In genomic region chr8:46986386-46987140, GRCm38 (mm10) we compare ENCODE assay signal across 15 mouse cellular contexts. TPM values are rescaled to one million over a fixed set of nuclear protein-coding genes. Genes with fewer than 3 reads are reported as not detected.
DNase-seq lines count a peak whose midpoint lies in the region; ATAC-seq and TF ChIP-seq lines count a peak whose summit lies in the region.
"Had no signal": no experiment of that assay in that cellular context is flagged by ENCODE, and none has a peak within 500 bp of the region (broad histone marks: within the 10 kb centered on the region; RNA-seq: fewer than 3 reads in every experiment).

TSS of gene Enpp6 (plus strand) at chr8:46986887.

- H3K9me3 ChIP-seq in kidney, embryonic 15.5 days (replicated peaks): no peaks in the 10 kb centered on the region
- H3K9me3 ChIP-seq in forebrain, postnatal 0 days (ENCODE audit: low read length): no peaks in the 10 kb centered on the region
- H3K9me3 ChIP-seq: forebrain, embryonic 12.5 days; liver, embryonic 13.5 days; neural tube, embryonic 13.5 days had no signal

- 78% methylated on average over 8 of the region's 8 CpGs for WGBS in kidney, embryonic 15.5 days
- WGBS in forebrain, postnatal 0 days: 76% methylated on average over 8 of the region's 8 CpGs

- DNase-seq in kidney, adult 18-20 months: peak; percentile 60
- DNase-seq in lung, postnatal 10 days: peak; percentile 19
- no peak for DNase-seq in lung, postnatal 4 days
- DNase-seq in adrenal gland, postnatal 14 days: peak; percentile 49
- peak; percentile 53 for DNase-seq in kidney, postnatal 10 days
- DNase-seq in forebrain, postnatal 0 days: no peak
- DNase-seq in retina, embryonic 14.5 days (ENCODE audit: low spot score): no peak
- DNase-seq: cerebellum, adult 11 months; liver, embryonic 13.5 days; lung, postnatal 14 days; thymus, postnatal 25 days had no signal

- H3K4me1 ChIP-seq in kidney, embryonic 15.5 days: no peaks in the 10 kb centered on the region
- no peaks in the 10 kb centered on the region for H3K4me1 ChIP-seq in forebrain, postnatal 0 days (ENCODE audit: insufficient read depth)
- H3K4me1 ChIP-seq: forebrain, embryonic 12.5 days; liver, embryonic 13.5 days; neural tube, embryonic 13.5 days had no signal

- no peak within 1 kb of the TSS for H3K27ac ChIP-seq in kidney, embryonic 15.5 days
- no peak within 1 kb of the TSS for H3K27ac ChIP-seq in forebrain, postnatal 0 days (ENCODE audit: low read depth, low read length)
- H3K27ac ChIP-seq: forebrain, embryonic 12.5 days; hindbrain, embryonic 14.5 days; liver, embryonic 13.5 days; neural tube, embryonic 13.5 days had no signal

- no peak within 1 kb of the TSS for H3K9ac ChIP-seq in kidney, embryonic 15.5 days
- H3K9ac ChIP-seq in forebrain, postnatal 0 days: no peak within 1 kb of the TSS
- H3K9ac ChIP-seq: forebrain, embryonic 12.5 days; hindbrain, embryonic 14.5 days; liver, embryonic 13.5 days; neural tube, embryonic 13.5 days had no signal

- H3K27me3 ChIP-seq in kidney, embryonic 15.5 days: no peaks in the 10 kb centered on the region
- H3K27me3 ChIP-seq in forebrain, postnatal 0 days (ENCODE audit: insufficient read depth, low read length): no peaks in the 10 kb centered on the region
- H3K27me3 ChIP-seq: forebrain, embryonic 12.5 days; liver, embryonic 13.5 days; neural tube, embryonic 13.5 days had no signal

- H3K36me3 ChIP-seq in kidney, embryonic 15.5 days: no peaks in the 10 kb centered on the region
- H3K36me3 ChIP-seq in forebrain, postnatal 0 days (ENCODE audit: insufficient read depth): no peaks in the 10 kb centered on the region
- H3K36me3 ChIP-seq: forebrain, embryonic 12.5 days; liver, embryonic 13.5 days; neural tube, embryonic 13.5 days had no signal

- no peak within 1 kb of the TSS for H3K4me3 ChIP-seq in kidney, embryonic 15.5 days (replicated peaks)
- H3K4me3 ChIP-seq in forebrain, postnatal 0 days (ENCODE audit: low read depth, low read length): no peak within 1 kb of the TSS
- H3K4me3 ChIP-seq: forebrain, embryonic 12.5 days; liver, embryonic 13.5 days; neural tube, embryonic 13.5 days had no signal

- no peak for ATAC-seq in kidney, embryonic 15.5 days (replicated peaks; ENCODE audit: low FRiP score)
- ATAC-seq in forebrain, postnatal 0 days: no peak

- TF ChIP-seq CTCF in forebrain, postnatal 0 days (IDR thresholded peaks at IDR 0.05; ENCODE audit: low read depth): no peak

- H3K4me2 ChIP-seq in kidney, embryonic 15.5 days: no peak within 1 kb of the TSS
- H3K4me2 ChIP-seq in forebrain, postnatal 0 days (ENCODE audit: low read depth): no peak within 1 kb of the TSS
- H3K4me2 ChIP-seq: forebrain, embryonic 12.5 days; hindbrain, embryonic 14.5 days; liver, embryonic 13.5 days; neural tube, embryonic 13.5 days had no signal

RNA-seq across cellular contexts. Expression of gene Enpp6, which starts in this region (rescaled TPM):
- polyA plus RNA-seq in kidney, embryonic 15.5 days (2015; fragmentation: Nextera tagmentation; extraction: Ambion mirVana): 1.7 TPM in 2 replicates
- 1.6 and 1.7 TPM in 2 replicates for total RNA-seq in adrenal gland, postnatal 14 days (2021)
- total RNA-seq in forebrain, postnatal 0 days (2014; rRNA removed): 0.43 and 1.3 TPM in 2 replicates
- 0.38 and 0.43 TPM in 2 replicates for polyA plus RNA-seq in forebrain, postnatal 0 days (2015; fragmentation: Nextera tagmentation; extraction: Ambion mirVana)

Comparison
In these comparisons a context has a peak if more than half of its experiments do, and no peak if none do; other contexts are left out.
1. DNase-seq: peak in kidney, adult 18-20 months (single experiment), lung, postnatal 10 days (single experiment), adrenal gland, postnatal 14 days (single experiment) and kidney, postnatal 10 days (single experiment); none in lung, postnatal 4 days (0 of 2), forebrain, postnatal 0 days (single experiment) and retina, embryonic 14.5 days (single experiment).